Mouse (Mus musculus): ENCODE measurements around the gene Polr2h.

DNA sequence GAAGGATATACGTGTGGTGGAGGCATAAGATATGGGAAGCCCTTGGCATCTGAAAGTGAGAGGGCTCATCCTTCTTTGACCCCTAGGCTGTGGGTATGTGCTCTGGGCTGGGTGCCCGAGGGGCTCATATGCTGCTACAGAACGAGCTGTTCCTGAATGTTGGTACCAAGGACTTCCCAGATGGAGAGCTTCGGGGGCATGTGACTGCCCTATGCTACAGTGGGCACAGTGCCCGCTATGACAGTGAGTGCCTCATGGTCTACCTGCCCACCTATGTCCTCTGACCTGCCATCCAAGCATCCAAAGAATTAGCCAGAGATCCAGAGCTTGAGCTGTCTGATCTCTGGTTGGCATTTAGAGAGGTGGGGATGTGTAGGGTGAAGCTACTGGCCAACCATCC lies 19.4 kb downstream of the Polr2h start:
- TF ChIP-seq CTCF (IDR thresholded peaks at IDR 0.05; ENCODE audit: low read depth) = no peak
- no peak for TF ChIP-seq EP300 (IDR thresholded peaks at IDR 0.05; ENCODE audit: low read depth)

All from liver, postnatal 0 days (tissue).